Mouse (Mus musculus) myocyte (in vitro differentiated cells): ENCODE data around the gene Afmid. TPM values are rescaled to one million over a fixed set of nuclear protein-coding genes. Genes with fewer than 3 reads are reported as not detected.

Experiments used
- H3K27me3 ChIP-seq: one replicate; pipeline ENCODE4 v1.6.1; 2011; ENCODE audit not compliant: control insufficient read depth, insufficient read depth, insufficient read length
- H3K36me3 ChIP-seq: one replicate; pipeline ENCODE4 v1.6.1; 2011; ENCODE audit not compliant: control insufficient read depth, insufficient read depth
- H3K4me2 ChIP-seq: one replicate; pipeline ENCODE4 v1.6.1; 2011; ENCODE audit warnings: low read depth, control low read depth
- H3K4me3 ChIP-seq: one replicate; pipeline ENCODE4 v1.5.1; 2011; ENCODE audit warnings: mild to moderate bottlenecking, control low read depth, moderate library complexity
- H3K79me2 ChIP-seq: one replicate; pipeline ENCODE4 v1.6.1; 2011; ENCODE audit not compliant: control insufficient read depth, insufficient read depth
- H3ac ChIP-seq: one replicate; pipeline ENCODE4 v1.6.1; 2011; ENCODE audit not compliant: control insufficient read depth, insufficient read length
- CEBPB ChIP-seq: IDR thresholded peaks from 2 replicates; pipeline ENCODE4 v1.6.1; 2011; ENCODE audit warnings: mild to moderate bottlenecking, moderate library complexity; ENCODE audit not compliant: poor library complexity, insufficient read depth, severe bottlenecking
- E2F4 ChIP-seq: IDR thresholded peaks from one replicate; pipeline ENCODE4 v1.6.1; 2011; ENCODE audit warnings: mild to moderate bottlenecking, control low read depth, moderate library complexity; ENCODE audit not compliant: insufficient read depth
- MAX ChIP-seq: IDR thresholded peaks from one replicate; pipeline ENCODE4 v1.6.1; 2011; ENCODE audit warnings: low read depth, mild to moderate bottlenecking, control low read depth
- MYOD1 ChIP-seq, 3 experiments: IDR thresholded peaks; one replicate each; pipeline ENCODE4 v1.6.1; 2011; ENCODE audit warnings: control low read depth in 2 of 3, low read depth in 2 of 3, mild to moderate bottlenecking in 2 of 3, moderate library complexity in 1 of 3; ENCODE audit not compliant: insufficient read length in 2 of 3, control insufficient read depth in 1 of 3
- MYOG ChIP-seq, 3 experiments: IDR thresholded peaks; one replicate each; pipeline ENCODE4 v1.6.1; 2011; ENCODE audit warnings: control low read depth in 2 of 3, low read depth in 2 of 3, mild to moderate bottlenecking in 2 of 3; ENCODE audit not compliant: insufficient read length in 2 of 3, control insufficient read depth in 1 of 3, insufficient read depth in 1 of 3
- POLR2A ChIP-seq: IDR thresholded peaks from one replicate; pipeline ENCODE4 v1.6.1; 2011; ENCODE audit warnings: low read depth, mild to moderate bottlenecking, control low read depth, moderate library complexity; ENCODE audit not compliant: insufficient read length
- POLR2AphosphoS2 ChIP-seq: IDR thresholded peaks from one replicate; pipeline ENCODE4 v1.6.1; 2011; ENCODE audit warnings: low read depth, control low read depth; ENCODE audit not compliant: insufficient read length
- REST ChIP-seq: IDR thresholded peaks from one replicate; pipeline ENCODE4 v1.6.1; 2011; ENCODE audit warnings: mild to moderate bottlenecking, control low read depth, moderate library complexity; ENCODE audit not compliant: insufficient read depth, insufficient read length
- SRF ChIP-seq: IDR thresholded peaks from one replicate; pipeline ENCODE4 v1.6.1; 2011; ENCODE audit warnings: low read depth; ENCODE audit not compliant: control insufficient read depth, insufficient read length
- TCF12 ChIP-seq: IDR thresholded peaks from one replicate; pipeline ENCODE4 v1.6.1; 2011; ENCODE audit warnings: mild to moderate bottlenecking, control low read depth; ENCODE audit not compliant: poor library complexity, insufficient read depth, severe bottlenecking
- TCF3 ChIP-seq: IDR thresholded peaks from one replicate; pipeline ENCODE4 v1.6.1; 2011; ENCODE audit warnings: low read depth, control low read depth; ENCODE audit not compliant: insufficient read length
- USF1 ChIP-seq: IDR thresholded peaks from one replicate; pipeline ENCODE4 v1.6.1; 2011; ENCODE audit warnings: low read depth, mild to moderate bottlenecking, control low read depth, moderate library complexity
- polyA plus RNA-seq: library from polyadenylated mRNA; unstranded; fragments of >200 nt; fragmentation: generic; extraction: Trizol; gene quantifications from one replicate; pipeline ENCODE4 v1.2.1, GENCODE M21; 2012; ENCODE audit warnings: missing spikeins

Gene Afmid
- polyA plus RNA-seq, 1 experiment, result 6.1 TPM

DNA sequence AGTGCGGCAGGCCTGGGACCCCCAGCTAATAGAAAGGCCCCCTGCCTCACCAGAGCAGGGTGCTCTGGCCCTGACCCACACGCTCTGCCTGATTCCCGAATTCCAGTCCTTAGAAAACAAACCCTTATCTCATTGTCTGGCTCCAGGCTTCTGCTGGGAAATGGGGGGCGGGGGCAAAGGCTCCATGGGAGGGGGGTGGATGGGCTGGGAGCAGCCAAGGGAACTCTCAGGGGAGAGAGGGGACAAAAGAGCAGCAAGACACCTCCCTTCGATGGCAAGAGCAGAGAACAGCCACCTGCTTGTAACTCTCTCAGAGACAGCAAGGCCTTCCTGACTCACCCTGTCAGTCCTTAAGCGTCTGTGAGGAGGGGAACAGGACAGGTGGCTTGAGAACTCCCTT, 50.0 kb downstream of the Afmid start:
- Histone ChIP-seq H3K79me2 (no peaks in the 10 kb centered on the region), H3ac (no peak overlapping the region), H3K27me3 (no peaks in the 10 kb centered on the region), H3K4me2 (no peak overlapping the region), H3K4me3 (no peak overlapping the region), H3K36me3 (no peaks in the 10 kb centered on the region)
- TF ChIP-seq CEBPB (no peak), POLR2AphosphoS2 (no peak), MAX (no peak), USF1 (no peak), E2F4 (no peak), REST (no peak), TCF12 (no peak), SRF (no peak), MYOG (IDR thresholded peaks at IDR 0.05; ENCODE audit: control insufficient read depth in 1 of 3, insufficient read depth in 1 of 3, insufficient read length in 2 of 3, low read depth in 2 of 3) (no peak), MYOD1 (IDR thresholded peaks at IDR 0.05; ENCODE audit: control insufficient read depth in 1 of 3, insufficient read length in 2 of 3, low read depth in 2 of 3) (no peak), TCF3 (no peak), POLR2A (no peak)

GRCm38 (mm10) chr11:117877917-117878745, 52.4 kb downstream of the Afmid start:
- H3K36me3 ChIP-seq, result no peaks in the 10 kb centered on the region
- no peak overlapping the region for H3K4me2 ChIP-seq
- TF ChIP-seq MYOD1 (IDR thresholded peaks at IDR 0.05; ENCODE audit: control insufficient read depth in 1 of 3, insufficient read length in 2 of 3, low read depth in 2 of 3) (peak in 2 of 3 experiments; percentile 58 to 86), TCF12 (peak; percentile 24), TCF3 (peak; percentile 2), USF1 (no peak), MAX (no peak), REST (no peak), POLR2AphosphoS2 (no peak), MYOG (IDR thresholded peaks at IDR 0.05; ENCODE audit: control insufficient read depth in 1 of 3, insufficient read depth in 1 of 3, insufficient read length in 2 of 3, low read depth in 2 of 3) (peak in 2 of 3 experiments; percentile 72 to 91)
- H3K27me3 ChIP-seq, result no peaks in the 10 kb centered on the region
- no peak overlapping the region for H3ac ChIP-seq
- no peak overlapping the region for H3K4me3 ChIP-seq
- no peaks in the 10 kb centered on the region for H3K79me2 ChIP-seq

- no peak for TF ChIP-seq MYOG (IDR thresholded peaks at IDR 0.05; ENCODE audit: control insufficient read depth in 1 of 3, insufficient read depth in 1 of 3, insufficient read length in 2 of 3, low read depth in 2 of 3)
- TF ChIP-seq MYOD1 (IDR thresholded peaks at IDR 0.05; ENCODE audit: control insufficient read depth in 1 of 3, insufficient read length in 2 of 3, low read depth in 2 of 3), result no peak
- TF ChIP-seq REST, result no peak
- no peak for TF ChIP-seq POLR2A
- no peak for TF ChIP-seq USF1
- TF ChIP-seq TCF3, result no peak
- TF ChIP-seq CEBPB, result no peak
- no peak for TF ChIP-seq POLR2AphosphoS2
- TF ChIP-seq E2F4, result no peak
- TF ChIP-seq TCF12, result no peak
- no peak for TF ChIP-seq SRF
- no peak for TF ChIP-seq MAX
- Histone ChIP-seq H3K79me2 (no peaks in the 10 kb centered on the region), H3K4me3 (no peak overlapping the region)
These were observed 53.2 kb downstream of the Afmid start for GRCm38 (mm10) chr11:117878892-117879291.

DNA sequence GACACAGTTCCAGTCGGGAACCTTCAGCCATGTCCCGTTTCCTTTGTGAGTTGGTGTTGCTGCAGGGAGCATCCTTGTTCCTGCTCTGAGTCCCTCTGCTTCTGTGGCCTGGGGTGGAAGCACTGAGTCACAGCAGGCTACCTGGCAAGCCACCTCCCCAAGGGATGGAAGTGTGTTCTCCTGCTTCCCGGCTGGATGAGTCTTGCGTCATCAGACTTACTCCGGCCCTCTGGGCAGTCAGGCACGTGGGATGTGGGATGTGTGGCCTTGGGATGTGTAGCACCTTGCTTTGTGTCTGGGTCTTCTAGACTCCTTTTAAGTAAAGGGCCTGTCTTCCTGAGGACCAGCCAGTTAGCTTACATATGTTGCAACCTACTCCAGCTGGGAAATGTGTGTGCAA, 54.0 kb downstream of the Afmid start:
- Histone ChIP-seq H3K36me3 (no peaks in the 10 kb centered on the region), H3K4me2 (no peak overlapping the region), H3K27me3 (no peaks in the 10 kb centered on the region), H3ac (no peak overlapping the region), H3K79me2 (no peaks in the 10 kb centered on the region), H3K4me3 (no peak overlapping the region)
- TF ChIP-seq REST, result no peak

More at GRCm38 (mm10) chr11:117878892-117879291, 53.2 kb downstream of the Afmid start:
- Histone ChIP-seq H3K27me3 (no peaks in the 10 kb centered on the region), H3ac (no peak overlapping the region), H3K4me2 (no peak overlapping the region), H3K36me3 (no peaks in the 10 kb centered on the region)

DNA sequence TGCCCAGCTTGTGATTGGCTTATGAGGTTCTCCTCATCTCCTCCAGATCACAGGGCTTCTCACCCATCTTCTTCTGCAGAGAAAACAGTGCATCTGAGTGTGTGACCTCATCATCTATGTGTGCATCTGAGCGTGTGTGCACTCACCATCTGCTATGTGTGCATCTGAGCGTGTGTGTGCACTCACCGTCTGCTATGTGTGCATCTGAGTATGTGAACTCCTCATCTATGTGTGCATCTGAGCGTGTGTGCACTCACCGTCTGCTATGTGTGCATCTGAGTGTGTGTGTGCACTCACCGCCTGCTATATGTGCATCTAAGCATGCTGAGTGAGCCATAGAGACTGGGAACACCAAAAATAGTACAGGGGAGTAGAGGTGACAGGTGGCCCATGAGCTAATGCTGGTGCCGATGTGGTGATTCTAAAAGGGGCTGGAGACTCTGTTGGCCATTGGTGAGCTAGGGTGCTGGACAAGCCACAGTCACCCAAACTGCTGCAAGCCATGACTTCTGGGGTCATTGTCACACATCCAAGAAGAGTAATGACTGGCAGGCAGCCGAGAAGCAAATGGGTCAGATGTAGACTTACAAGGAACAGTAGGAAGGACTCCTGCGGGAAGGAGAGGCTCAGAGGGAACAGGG, 54.7 kb downstream of the Afmid start:
- TF ChIP-seq TCF3 (no peak), POLR2A (no peak), E2F4 (no peak), MAX (no peak), MYOG (IDR thresholded peaks at IDR 0.05; ENCODE audit: control insufficient read depth in 1 of 3, insufficient read depth in 1 of 3, insufficient read length in 2 of 3, low read depth in 2 of 3) (peak in 1 of 3 experiments; percentile 13), POLR2AphosphoS2 (no peak), TCF12 (no peak), REST (no peak), MYOD1 (IDR thresholded peaks at IDR 0.05; ENCODE audit: control insufficient read depth in 1 of 3, insufficient read length in 2 of 3, low read depth in 2 of 3) (peak in 2 of 3 experiments; percentile 13 to 64), CEBPB (no peak), USF1 (no peak)
- Histone ChIP-seq H3K27me3 (no peaks in the 10 kb centered on the region), H3K36me3 (no peaks in the 10 kb centered on the region), H3K4me3 (no peak overlapping the region), H3ac (no peak overlapping the region), H3K4me2 (no peak overlapping the region), H3K79me2 (no peaks in the 10 kb centered on the region)
